23 mouse cellular contexts compared by ENCODE assay signal in the genomic region with DNA sequence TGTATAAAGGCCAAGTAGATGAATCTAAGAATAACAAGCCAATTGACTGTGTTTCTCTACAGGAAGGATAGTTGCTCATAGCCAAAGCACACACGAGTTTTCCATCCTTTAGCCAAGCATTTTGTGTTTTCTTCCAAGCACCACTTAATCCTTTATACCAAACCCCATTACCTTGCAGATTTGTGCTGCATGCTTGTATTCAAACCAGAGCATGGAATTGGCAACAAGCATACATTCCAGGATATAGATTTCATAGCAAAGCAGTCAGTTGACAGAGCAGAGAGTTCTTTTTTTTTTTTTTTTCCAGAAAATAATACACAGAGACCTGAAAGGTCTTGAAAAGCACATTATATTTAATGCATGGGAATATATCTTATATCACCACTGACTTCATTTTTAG.
DNase-seq lines count a peak whose midpoint lies in the region; ATAC-seq and TF ChIP-seq lines count a peak whose summit lies in the region.
"Had no signal": no experiment of that assay in that cellular context is flagged by ENCODE, and none has a peak within 500 bp of the region (broad histone marks: within the 10 kb centered on the region; RNA-seq: fewer than 3 reads in every experiment).

No protein-coding gene starts in this region.

- H3K9me3 ChIP-seq in embryonic facial prominence, embryonic 14.5 days (ENCODE audit: control insufficient read depth, low read length): no peaks in the 10 kb centered on the region
- no peaks in the 10 kb centered on the region for H3K9me3 ChIP-seq in embryonic facial prominence, embryonic 10.5 days
- H3K9me3 ChIP-seq in hindbrain, postnatal 0 days (ENCODE audit: low read length): no peaks in the 10 kb centered on the region
- no peaks in the 10 kb centered on the region for H3K9me3 ChIP-seq in hindbrain, embryonic 11.5 days (ENCODE audit: control insufficient read depth, low read length)
- H3K9me3 ChIP-seq: embryonic facial prominence, embryonic 13.5 days; forebrain, embryonic 10.5 days; heart, embryonic 10.5 days; heart, embryonic 13.5 days; hindbrain, embryonic 13.5 days had no signal

- H3K27ac ChIP-seq in embryonic facial prominence, embryonic 14.5 days (replicated peaks; ENCODE audit: low read depth, low read length): no peak overlapping the region
- H3K27ac ChIP-seq in embryonic facial prominence, embryonic 10.5 days (replicated peaks): no peak overlapping the region
- H3K27ac ChIP-seq in hindbrain, postnatal 0 days: no peak overlapping the region
- no peak overlapping the region for H3K27ac ChIP-seq in hindbrain, embryonic 11.5 days (ENCODE audit: low read depth, low read length)
- H3K27ac ChIP-seq: embryonic facial prominence, embryonic 13.5 days; forebrain, embryonic 10.5 days; heart, adult 2 months; heart, embryonic 10.5 days; heart, embryonic 13.5 days; hindbrain, embryonic 13.5 days had no signal

- H3K27me3 ChIP-seq in embryonic facial prominence, embryonic 14.5 days (replicated peaks; ENCODE audit: control insufficient read depth, insufficient read depth, low read length): no peaks in the 10 kb centered on the region
- no peaks in the 10 kb centered on the region for H3K27me3 ChIP-seq in embryonic facial prominence, embryonic 10.5 days (replicated peaks; ENCODE audit: low read depth, poor library complexity, severe bottlenecking)
- H3K27me3 ChIP-seq in hindbrain, postnatal 0 days (ENCODE audit: insufficient read depth, low read length): no peaks in the 10 kb centered on the region
- no peaks in the 10 kb centered on the region for H3K27me3 ChIP-seq in hindbrain, embryonic 11.5 days (ENCODE audit: control insufficient read depth, insufficient read depth, low read length)
- H3K27me3 ChIP-seq: embryonic facial prominence, embryonic 13.5 days; heart, embryonic 13.5 days; hindbrain, embryonic 13.5 days; Patski had no signal

- no peak for TF ChIP-seq CTCF in hindbrain, postnatal 0 days (IDR thresholded peaks at IDR 0.05; ENCODE audit: low read depth)

- peak; percentile 86 for DNase-seq in embryonic facial prominence, embryonic 14.5 days (ENCODE audit: low spot score)
- DNase-seq in embryonic facial prominence, embryonic 10.5 days (ENCODE audit: low spot score): no peak
- DNase-seq in hindbrain, postnatal 0 days (ENCODE audit: low spot score): peak; percentile 14
- DNase-seq in hindbrain, embryonic 11.5 days (ENCODE audit: low spot score): no peak
- DNase-seq in Muller cell, postnatal 12 days (ENCODE audit: inconsistent ontology term): peak; percentile 7
- DNase-seq in kidney, postnatal 4 days: no peak
- DNase-seq: adrenal gland, postnatal 10 days; adrenal gland, postnatal 36 days; cerebellum, adult 11 months; cerebellum, adult 2 months; cerebellum, adult 9-11 months; gastrocnemius, postnatal 36 days; heart, adult 2 months; heart, postnatal 14 days; kidney, adult 18-20 months had no signal

- H3K9ac ChIP-seq in embryonic facial prominence, embryonic 14.5 days (ENCODE audit: low read depth, low read length): no peak overlapping the region
- H3K9ac ChIP-seq in hindbrain, postnatal 0 days (replicated peaks; ENCODE audit: low read length): no peak overlapping the region
- H3K9ac ChIP-seq in hindbrain, embryonic 11.5 days (ENCODE audit: low read depth, low read length): no peak overlapping the region
- H3K9ac ChIP-seq: embryonic facial prominence, embryonic 13.5 days; heart, embryonic 13.5 days; hindbrain, embryonic 13.5 days had no signal

- ATAC-seq in embryonic facial prominence, embryonic 14.5 days (ENCODE audit: low read depth): peak; percentile 82
- no peak for ATAC-seq in hindbrain, postnatal 0 days
- no peak for ATAC-seq in hindbrain, embryonic 11.5 days (ENCODE audit: low FRiP score)
- ATAC-seq: inflammation-experienced regulatory T-cells, adult 6 months; intestine, embryonic 16.5 days; Patski had no signal

- 32% methylated on average over 1 of the region's 1 CpGs for WGBS in embryonic facial prominence, embryonic 14.5 days
- 73% methylated on average over 1 of the region's 1 CpGs for WGBS in embryonic facial prominence, embryonic 10.5 days
- WGBS in hindbrain, postnatal 0 days: 38% methylated on average over 1 of the region's 1 CpGs
- 74% methylated on average over 1 of the region's 1 CpGs for WGBS in hindbrain, embryonic 11.5 days

- no peaks in the 10 kb centered on the region for H3K4me1 ChIP-seq in embryonic facial prominence, embryonic 14.5 days (ENCODE audit: control insufficient read depth, insufficient read depth, low read length)
- H3K4me1 ChIP-seq in embryonic facial prominence, embryonic 10.5 days: no peaks in the 10 kb centered on the region
- no peaks in the 10 kb centered on the region for H3K4me1 ChIP-seq in hindbrain, postnatal 0 days (ENCODE audit: insufficient read depth, low read length)
- H3K4me1 ChIP-seq in hindbrain, embryonic 11.5 days (replicated peaks; ENCODE audit: control insufficient read depth, insufficient read depth, low read length): no peaks in the 10 kb centered on the region
- H3K4me1 ChIP-seq: heart, embryonic 10.5 days; heart, embryonic 13.5 days; hindbrain, embryonic 13.5 days had no signal

- H3K36me3 ChIP-seq in embryonic facial prominence, embryonic 14.5 days (ENCODE audit: control insufficient read depth, insufficient read depth, low read length): no peaks in the 10 kb centered on the region
- no peaks in the 10 kb centered on the region for H3K36me3 ChIP-seq in embryonic facial prominence, embryonic 10.5 days (replicated peaks)
- H3K36me3 ChIP-seq in hindbrain, postnatal 0 days (ENCODE audit: insufficient read depth, low read length): no peaks in the 10 kb centered on the region
- H3K36me3 ChIP-seq in hindbrain, embryonic 11.5 days (ENCODE audit: control insufficient read depth, insufficient read depth, low read length): no peaks in the 10 kb centered on the region
- H3K36me3 ChIP-seq: embryonic facial prominence, embryonic 13.5 days; forebrain, embryonic 10.5 days; heart, embryonic 10.5 days; heart, embryonic 13.5 days; hindbrain, embryonic 13.5 days had no signal

- H3K4me2 ChIP-seq in embryonic facial prominence, embryonic 14.5 days (ENCODE audit: low read depth, low read length): no peak overlapping the region
- no peak overlapping the region for H3K4me2 ChIP-seq in hindbrain, postnatal 0 days (ENCODE audit: low read depth, low read length)
- no peak overlapping the region for H3K4me2 ChIP-seq in hindbrain, embryonic 11.5 days (replicated peaks; ENCODE audit: low read depth, low read length)
- H3K4me2 ChIP-seq: hindbrain, embryonic 13.5 days had no signal

- no peak overlapping the region for H3K4me3 ChIP-seq in embryonic facial prominence, embryonic 14.5 days (ENCODE audit: low read depth, low read length)
- no peak overlapping the region for H3K4me3 ChIP-seq in embryonic facial prominence, embryonic 10.5 days
- no peak overlapping the region for H3K4me3 ChIP-seq in hindbrain, postnatal 0 days (ENCODE audit: low read length)
- no peak overlapping the region for H3K4me3 ChIP-seq in hindbrain, embryonic 11.5 days (ENCODE audit: low read depth, low read length)
- H3K4me3 ChIP-seq: embryonic facial prominence, embryonic 13.5 days; forebrain, embryonic 10.5 days; heart, adult 2 months; heart, embryonic 10.5 days; heart, embryonic 13.5 days; hindbrain, embryonic 13.5 days had no signal

Comparison
In these comparisons a context has a peak if more than half of its experiments do, and no peak if none do; other contexts are left out.
1. DNase-seq: peak in embryonic facial prominence, embryonic 14.5 days (single experiment), hindbrain, postnatal 0 days (single experiment) and Muller cell, postnatal 12 days (single experiment); none in embryonic facial prominence, embryonic 10.5 days (single experiment), hindbrain, embryonic 11.5 days (single experiment) and kidney, postnatal 4 days (0 of 2).